Mouse (Mus musculus) urinary bladder, adult 2 months (tissue): ENCODE results near the gene Mansc4. TPM values are rescaled to one million over a fixed set of nuclear protein-coding genes. Genes with fewer than 3 reads are reported as not detected.
A peak's percentile ranks its signal among the peaks of the same experiment; 100 is the strongest.

Source experiments
- DNase-seq: peaks from one replicate; pipeline ENCODE4 v3.0.0; 2022; ENCODE audit warnings: low spot score
- polyA plus RNA-seq: library from polyadenylated mRNA; depleted of rRNA; stranded (reverse); fragments of >200 nt; gene quantifications from 2 replicates; pipeline ENCODE4 v1.2.3, GENCODE M21; 2012; rRNA removed

The Mansc4 gene
- 4.3 and 4.7 TPM in 2 replicates for polyA plus RNA-seq

GRCm38 (mm10) chr6:147086594-147087225 is at the start of gene Mansc4:
TSS of gene Mansc4 (minus strand) at chr6:147087032.
- DNase-seq, result no peak

GRCm38 (mm10) chr6:147127239-147127638 is 40.4 kb upstream of the Mansc4 start:
- no peak for DNase-seq

GRCm38 (mm10) chr6:147121320-147121719 is 34.5 kb upstream of the Mansc4 start:
- DNase-seq, result no peak

GRCm38 (mm10) chr6:147118190-147118589 is 31.4 kb upstream of the Mansc4 start:
- DNase-seq, result no peak

DNA sequence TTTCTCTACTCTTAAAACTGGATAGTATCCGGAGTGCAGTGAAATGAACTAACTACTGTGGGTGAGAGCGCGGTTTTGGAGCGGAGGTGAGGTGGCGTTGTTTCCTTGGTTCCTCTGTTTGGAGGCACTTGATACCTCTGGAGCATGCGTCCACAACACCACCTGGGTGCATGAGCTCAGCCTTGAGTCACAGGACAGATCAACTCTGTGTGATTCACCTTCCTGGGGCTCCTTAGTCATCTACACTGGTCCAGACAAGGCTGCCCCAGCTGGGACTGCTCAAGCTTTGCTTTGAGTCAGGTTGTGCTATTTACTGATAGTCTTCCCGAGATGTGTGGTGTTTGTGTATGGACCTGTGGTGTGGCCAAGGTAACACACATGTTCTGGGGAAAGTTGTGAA is 30.9 kb upstream of the Mansc4 start:
- DNase-seq, result no peak

GRCm38 (mm10) chr6:147116579-147116978 is 29.7 kb upstream of the Mansc4 start:
- DNase-seq, result peak; percentile 45

DNA sequence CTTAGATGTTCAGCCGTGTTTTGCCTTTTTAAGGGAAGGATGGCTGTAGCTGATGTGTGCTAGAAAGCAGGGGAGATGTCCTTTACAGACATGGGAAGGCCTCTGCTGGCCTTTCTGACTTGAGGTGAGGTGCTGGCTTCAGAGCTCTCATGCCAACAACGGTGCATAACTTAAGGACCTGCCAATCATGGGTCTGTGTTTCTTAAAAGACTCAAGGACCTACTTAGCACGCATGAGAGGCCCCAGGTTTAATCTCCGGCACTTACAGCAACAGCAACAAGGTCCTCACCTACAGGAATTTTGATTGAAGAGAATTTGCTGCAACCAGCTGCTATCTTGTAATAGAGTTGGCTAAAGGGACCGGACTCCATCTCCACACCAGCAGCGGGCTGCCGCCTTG is 22.5 kb upstream of the Mansc4 start:
- DNase-seq, result no peak

DNA sequence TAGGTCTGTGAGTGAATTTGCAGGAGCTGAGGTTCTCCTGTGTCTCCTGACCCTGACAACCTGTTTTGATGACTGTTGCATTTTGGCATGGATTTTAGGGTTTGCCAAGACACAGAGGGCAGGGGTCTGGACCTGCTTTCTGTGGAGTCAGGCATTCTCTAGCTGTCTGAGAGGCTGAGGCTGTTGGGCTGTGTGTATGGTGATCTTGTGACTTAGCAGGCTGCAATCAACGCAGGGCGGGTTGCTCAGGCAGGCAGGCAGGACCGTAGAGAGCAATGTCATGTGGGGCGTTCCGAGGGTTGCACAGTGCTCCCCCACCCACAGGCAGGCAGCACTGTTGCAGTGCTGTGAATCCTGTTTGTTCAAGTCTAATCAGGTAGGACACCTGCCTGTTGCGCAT is 19.9 kb upstream of the Mansc4 start:
- no peak for DNase-seq

GRCm38 (mm10) chr6:147105529-147105928 is 18.7 kb upstream of the Mansc4 start:
- no peak for DNase-seq

DNA sequence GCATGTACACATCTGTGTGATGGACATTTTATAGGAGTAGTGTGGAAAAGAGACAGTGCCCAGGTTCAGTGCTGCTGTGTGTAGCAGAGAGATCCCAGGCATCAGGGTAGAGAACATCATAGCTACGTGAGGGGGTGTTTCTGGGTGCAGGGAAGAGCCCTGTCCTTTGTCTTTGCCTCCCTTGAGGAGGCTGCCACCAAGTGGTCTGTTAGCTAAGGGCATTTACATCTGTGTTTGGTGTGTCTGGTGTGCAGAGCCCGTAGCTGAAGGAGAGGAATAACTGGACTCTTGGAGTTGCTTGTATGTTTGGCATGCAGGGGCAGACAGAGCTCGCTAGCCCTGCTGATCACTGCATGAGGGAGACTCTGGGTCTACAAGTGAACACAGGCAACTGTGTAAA is 15.5 kb upstream of the Mansc4 start:
- no peak for DNase-seq

DNA sequence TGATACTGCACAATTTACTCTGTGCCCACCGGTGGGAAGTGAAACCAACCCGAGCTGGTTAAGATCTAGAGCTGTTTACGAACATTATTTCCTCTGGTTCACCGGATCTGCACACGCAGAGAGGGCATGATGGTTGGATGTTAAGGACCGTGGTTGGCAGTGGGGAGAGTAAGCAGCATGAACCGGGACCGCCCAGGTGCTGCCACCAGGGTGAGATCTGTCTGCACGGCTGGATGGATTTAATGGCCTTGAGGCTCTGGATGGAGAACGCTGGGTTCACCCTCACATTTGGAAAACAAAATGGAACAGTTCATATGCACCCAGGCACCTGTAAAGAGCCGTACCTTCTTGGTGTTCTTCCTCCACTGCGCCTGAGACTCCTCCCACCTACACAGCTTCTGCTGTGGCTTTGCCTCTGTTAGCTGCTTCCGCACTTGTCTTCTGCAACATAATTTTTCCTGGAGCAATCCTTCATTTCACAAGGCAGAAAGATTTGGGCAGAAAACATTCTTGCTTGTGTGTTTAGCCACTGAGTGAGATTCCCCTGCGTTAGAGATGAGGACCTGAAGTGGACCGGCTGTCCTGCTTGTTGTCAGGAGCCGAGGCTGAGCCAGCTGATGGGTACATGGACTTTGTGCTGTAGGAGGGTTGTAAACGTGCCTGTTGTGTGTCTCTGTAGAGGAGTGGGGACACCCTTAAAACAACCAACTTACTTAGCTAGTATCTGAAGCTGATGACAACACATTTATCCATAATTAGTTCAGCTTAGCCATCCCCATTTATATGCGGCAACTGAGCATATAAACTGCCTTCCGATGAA is 12.8 kb upstream of the Mansc4 start:
- DNase-seq, result no peak

DNA sequence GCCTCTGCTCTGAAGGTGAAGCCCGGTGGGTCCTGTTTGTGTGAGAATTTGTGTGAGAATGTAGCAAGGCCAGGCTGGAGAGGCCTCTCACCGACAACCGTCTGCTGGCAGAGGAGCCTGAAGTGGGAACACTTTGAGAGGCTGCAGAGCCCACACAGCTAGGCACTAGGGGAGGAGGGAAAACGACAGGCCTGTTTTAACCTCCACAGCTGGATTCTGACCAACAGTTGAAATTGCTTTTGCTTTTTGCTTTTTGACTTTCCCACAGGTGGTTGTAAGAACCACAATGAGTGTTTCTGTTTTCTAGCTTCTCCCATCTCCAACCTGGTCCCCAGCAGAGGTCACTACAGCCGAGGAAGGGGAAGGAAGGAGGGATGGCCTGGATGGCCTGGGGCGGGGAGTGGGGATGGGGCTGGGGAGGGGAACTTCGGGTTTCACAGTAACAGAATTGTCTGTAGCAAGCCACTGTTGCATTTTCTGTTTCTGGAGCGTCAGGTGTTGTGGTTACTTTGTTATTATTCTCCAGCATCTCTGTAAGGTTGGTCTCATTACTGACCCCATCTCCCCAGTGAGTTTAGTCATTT is 10.6 kb upstream of the Mansc4 start:
- no peak for DNase-seq

- no peak for DNase-seq
Observed at GRCm38 (mm10) chr6:147096934-147097333, 10.1 kb upstream of the Mansc4 start.

DNA sequence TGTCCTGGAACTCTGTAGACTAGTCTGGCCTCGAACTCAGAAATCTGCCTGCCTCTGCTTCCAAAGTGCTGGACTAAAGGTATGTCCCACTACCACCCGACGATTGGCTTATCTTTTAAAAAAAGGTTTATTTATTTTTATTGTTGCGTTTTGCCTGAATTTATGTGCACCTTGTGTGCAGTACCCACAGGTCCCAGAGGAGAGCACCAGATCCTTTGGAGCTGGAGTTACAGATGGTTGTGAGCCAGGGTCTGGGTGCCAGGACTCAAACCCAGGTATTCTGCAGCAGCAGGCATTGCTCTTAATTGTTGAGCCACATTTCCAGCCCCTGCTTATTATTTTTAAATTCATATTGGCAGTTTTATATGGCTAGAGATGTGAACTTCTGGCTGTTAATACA is 9.3 kb upstream of the Mansc4 start:
- no peak for DNase-seq

DNA sequence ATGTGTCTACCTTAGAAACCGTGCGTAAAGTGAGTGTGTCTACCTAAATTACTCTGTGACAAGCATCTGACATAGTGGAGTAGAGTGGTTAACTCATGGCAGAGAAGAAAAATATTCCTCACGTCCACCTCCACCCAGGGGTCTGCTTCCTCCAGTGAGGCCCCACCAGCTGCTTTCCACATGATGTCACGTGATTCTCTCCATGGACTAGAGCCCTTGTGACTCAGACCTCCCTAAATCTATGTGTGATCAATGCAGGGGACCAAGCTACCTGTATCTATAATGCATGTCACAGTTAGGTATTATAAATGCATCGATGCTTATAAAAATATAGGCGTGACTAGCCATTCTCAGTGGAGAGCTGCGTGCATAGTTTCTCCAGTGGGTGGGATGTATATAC is 7.9 kb upstream of the Mansc4 start:
- no peak for DNase-seq

GRCm38 (mm10) chr6:147092136-147092535 is 5.3 kb upstream of the Mansc4 start:
- DNase-seq, result peak; percentile 40

GRCm38 (mm10) chr6:147091136-147092120 is 4.6 kb upstream of the Mansc4 start, which contains the start of gene Klhl42:
TSS of gene Klhl42 (plus strand) at chr6:147091379.
- DNase-seq, result peak; percentile 80

DNA sequence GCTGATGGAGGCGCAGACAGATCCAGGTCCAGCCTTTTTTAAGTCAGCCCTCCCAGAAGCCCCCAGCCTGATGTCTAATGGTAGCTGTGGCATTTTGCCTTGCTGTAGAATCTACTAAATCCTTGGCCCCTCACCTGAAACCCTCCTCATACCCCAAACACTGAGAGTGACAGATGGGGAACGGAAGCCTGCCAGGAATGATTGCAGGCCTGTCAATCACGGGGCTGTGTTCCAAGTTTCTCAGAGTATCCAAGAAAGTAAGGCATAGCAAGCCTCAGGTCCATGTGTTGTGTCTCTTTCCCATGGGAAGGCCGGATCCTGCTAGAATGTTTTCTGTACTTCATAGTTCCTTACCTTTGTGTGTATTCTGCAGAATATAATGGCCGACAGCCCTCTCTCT is 3.4 kb upstream of the Mansc4 start:
- DNase-seq, result no peak

- no peak for DNase-seq
Observed at GRCm38 (mm10) chr6:147088517-147088916, 1.7 kb upstream of the Mansc4 start.

- DNase-seq, result no peak
Observed at GRCm38 (mm10) chr6:147087736-147088135, 904 bp upstream of the Mansc4 start.

- DNase-seq, result no peak
Observed at GRCm38 (mm10) chr6:147085398-147086040, 1.3 kb downstream of the Mansc4 start.
